In the genomic region with DNA sequence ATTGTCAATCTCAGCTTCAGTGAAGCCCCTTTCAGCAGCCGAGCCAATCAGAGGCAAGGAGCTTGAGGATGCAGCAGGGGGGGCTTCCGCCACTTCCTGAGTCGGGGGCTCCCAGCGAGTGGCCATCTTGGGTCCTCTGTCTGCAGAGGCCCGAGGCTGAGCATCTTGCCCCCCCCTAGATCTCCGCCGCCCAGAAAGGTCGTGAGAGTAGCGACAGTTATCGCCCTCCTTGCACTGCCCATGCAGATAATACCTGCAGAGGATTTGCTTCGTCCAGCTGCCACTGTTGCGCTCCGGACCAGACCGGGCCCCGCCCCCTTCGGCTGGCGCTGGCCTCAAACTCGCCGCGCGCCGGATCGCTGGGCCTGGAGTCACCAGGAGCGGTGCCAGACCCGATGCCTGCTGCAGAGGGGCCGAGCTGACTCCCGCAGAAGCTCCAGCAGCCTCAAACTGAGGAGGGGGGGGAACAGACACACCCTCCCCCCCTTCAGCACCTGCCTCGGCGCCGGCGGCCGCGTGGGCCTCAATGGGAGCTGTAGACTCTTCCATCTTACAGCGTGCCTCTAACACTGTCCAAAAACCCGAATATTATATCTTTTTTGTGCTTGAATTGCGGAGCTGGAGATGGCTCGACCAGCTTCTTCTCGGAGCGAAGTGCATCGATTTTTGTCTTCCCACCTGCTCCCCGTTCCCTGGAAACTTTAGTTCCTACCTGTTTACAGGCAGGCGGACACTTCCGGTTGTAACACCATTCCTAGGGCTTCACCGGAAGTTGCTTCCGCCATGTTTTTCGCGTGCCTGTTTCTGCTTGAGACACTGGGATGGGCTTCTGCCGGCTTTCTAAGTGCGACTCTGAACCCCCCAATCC, we compare ENCODE assay signal across 9 mouse cellular contexts. TPM values are rescaled to one million over a fixed set of nuclear protein-coding genes. Genes with fewer than 3 reads are reported as not detected.
DNase-seq lines count a peak whose midpoint lies in the region; ATAC-seq and TF ChIP-seq lines count a peak whose summit lies in the region.
"Had no signal": no experiment of that assay in that cellular context is flagged by ENCODE, and none has a peak within 500 bp of the region (broad histone marks: within the 10 kb centered on the region; RNA-seq: fewer than 3 reads in every experiment).

A gene (minus strand): TSS at position 647 of the 868 bp plus-strand sequence.

- ATAC-seq in forebrain, postnatal 0 days, result peak; percentile 96
- ATAC-seq in hematopoietic stem cell, adult 5-6 weeks (replicated peaks in 1 of 2; ENCODE audit: insufficient read depth in 1 of 2, low FRiP score in 2 of 2, low TSS enrichment in 1 of 2, low read depth in 1 of 2, poor library complexity in 2 of 2, severe bottlenecking in 2 of 2), result peak; percentile 65 to 82; a peak in 3 of 4 replicates
- ATAC-seq in lung, embryonic 16.5 days (ENCODE audit: low read depth), result peak; percentile 71

- no peaks in the 10 kb centered on the region for H3K36me3 ChIP-seq in forebrain, postnatal 0 days (ENCODE audit: insufficient read depth)
- no peaks in the 10 kb centered on the region for H3K36me3 ChIP-seq in lung, embryonic 16.5 days (ENCODE audit: control insufficient read depth, insufficient read depth, low read length)

- H3K9me3 ChIP-seq in forebrain, postnatal 0 days (ENCODE audit: low read length), result peaks cover 7% of the 10 kb centered on the region; the same call in 1 of the 2 replicates
- no peaks in the 10 kb centered on the region for H3K9me3 ChIP-seq in lung, embryonic 16.5 days (ENCODE audit: control insufficient read depth, low read length)

- no peaks in the 10 kb centered on the region for H3K27me3 ChIP-seq in forebrain, postnatal 0 days (ENCODE audit: insufficient read depth, low read length)
- no peaks in the 10 kb centered on the region for H3K27me3 ChIP-seq in lung, embryonic 16.5 days (ENCODE audit: control insufficient read depth, insufficient read depth, low read depth, low read length)

- no peak for TF ChIP-seq CTCF in forebrain, postnatal 0 days (IDR thresholded peaks at IDR 0.05; ENCODE audit: low read depth)

- H3K4me2 ChIP-seq in forebrain, postnatal 0 days (ENCODE audit: low read depth), result peak within 1 kb of the TSS; percentile 48
- H3K4me2 ChIP-seq in lung, embryonic 16.5 days (ENCODE audit: low read depth, low read length), result peak within 1 kb of the TSS; percentile 77

- H3K27ac ChIP-seq in forebrain, postnatal 0 days (ENCODE audit: low read depth, low read length), result peak within 1 kb of the TSS; percentile 91
- no peak within 1 kb of the TSS for H3K27ac ChIP-seq in lung, embryonic 16.5 days (ENCODE audit: low read length)

- no peaks in the 10 kb centered on the region for H3K4me1 ChIP-seq in forebrain, postnatal 0 days (ENCODE audit: insufficient read depth)
- H3K4me1 ChIP-seq in lung, embryonic 16.5 days (replicated peaks; ENCODE audit: control insufficient read depth, insufficient read depth, low read length), result peaks cover 5% of the 10 kb centered on the region; the same call in 1 of the 2 replicates

- peak within 1 kb of the TSS; percentile 81 for H3K9ac ChIP-seq in forebrain, postnatal 0 days
- peak within 1 kb of the TSS; percentile 75 for H3K9ac ChIP-seq in lung, embryonic 16.5 days (ENCODE audit: low read length)

- peak within 1 kb of the TSS; percentile 66 for H3K4me3 ChIP-seq in forebrain, postnatal 0 days (ENCODE audit: low read depth, low read length)
- peak within 1 kb of the TSS; percentile 66 for H3K4me3 ChIP-seq in lung, embryonic 16.5 days (ENCODE audit: low read length)

- 31% methylated on average over 49 of the region's 49 CpGs for WGBS in forebrain, postnatal 0 days
- 24% methylated on average over 49 of the region's 49 CpGs for WGBS in lung, embryonic 16.5 days

- peak; percentile 96 for DNase-seq in MN1 (ENCODE audit: low spot score)
- DNase-seq in c-Kit-positive CD71-positive TER-119-positive erythroid progenitor cells, embryonic 14.5 days (ENCODE audit: low spot score), result peak; percentile 64
- DNase-seq in forebrain, postnatal 0 days, result peak; percentile 95
- peak; percentile 10 for DNase-seq in layer of hippocampus, adult 9-10 months (ENCODE audit: low spot score)
- peak; percentile 66 for DNase-seq in ovary, postnatal 14 days (ENCODE audit: low spot score)
- peak; percentile 47 for DNase-seq in urinary bladder, adult 2 months (ENCODE audit: low spot score)

RNA-seq across cellular contexts. Expression of the gene that starts here (rescaled TPM):
- 31.2 and 39.7 TPM in 2 replicates for total RNA-seq in forebrain, postnatal 0 days (2014; rRNA removed)
- polyA plus RNA-seq in forebrain, postnatal 0 days (2015; fragmentation: Nextera tagmentation; extraction: Ambion mirVana), result 19.8 and 23.6 TPM in 2 replicates
- 1.3 and 1.6 TPM in 2 replicates for total RNA-seq in hematopoietic stem cell, adult 5-6 weeks (2017)
- 3.5 and 4.2 TPM in 2 replicates for polyA plus RNA-seq in lung, embryonic 16.5 days (2015; fragmentation: Nextera tagmentation; extraction: Ambion mirVana)
- polyA plus RNA-seq in urinary bladder, adult 2 months (2012; rRNA removed), result 2.7 and 3.3 TPM in 2 replicates
- total RNA-seq: neutrophil, adult 5-6 weeks had no signal

Comparison
In these comparisons a context has a peak if more than half of its experiments do, and no peak if none do; other contexts are left out.
1. RNA of the gene that starts here (total RNA-seq): 31.2 to 39.7 TPM in forebrain, postnatal 0 days; 1.3 to 1.6 TPM in hematopoietic stem cell, adult 5-6 weeks; every median in the first group is over 10 times any median in the second.
2. DNase-seq: peak in every context shown above with its lines; median percentile 96 in MN1; 95 in forebrain, postnatal 0 days; 66 in ovary, postnatal 14 days; 64 in c-Kit-positive CD71-positive TER-119-positive erythroid progenitor cells, embryonic 14.5 days; 47 in urinary bladder, adult 2 months; 10 in layer of hippocampus, adult 9-10 months.
3. Peak in every context shown above with its lines, with median percentiles within 50 percentile points of each other: ATAC-seq.